Mouse (Mus musculus) central nervous system, embryonic 14 days (tissue): ENCODE measurements around the gene Cdkl2. TPM values are rescaled to one million over a fixed set of nuclear protein-coding genes. Genes with fewer than 3 reads are reported as not detected.

Source experiments
- polyA plus RNA-seq: library from polyadenylated mRNA; depleted of rRNA; stranded (reverse); fragments of >200 nt; gene quantifications from 2 replicates; pipeline ENCODE4 v1.2.3, GENCODE M21; 2012; rRNA removed

Cdkl2 gene
- 3.6 and 3.8 TPM in 2 replicates for polyA plus RNA-seq

GRCm38 (mm10) chr5:92043783-92044182, at the start of gene Cdkl2:
Gene Cdkl2, minus strand, starts transcription at chr5:92043883.

GRCm38 (mm10) chr5:92083417-92084038, 39.8 kb upstream of the Cdkl2 start, which contains the start of gene G3bp2:
Gene G3bp2, minus strand, starts transcription at chr5:92083719.

GRCm38 (mm10) chr5:91987236-91987635, 56.4 kb downstream of the Cdkl2 start, which contains the start of gene Odaph:
Gene Odaph, plus strand, starts transcription at chr5:91987475.

GRCm38 (mm10) chr5:91962639-91963440, 80.8 kb downstream of the Cdkl2 start, which contains the start of gene Rchy1:
Gene Rchy1, minus strand, starts transcription at chr5:91963068.

Other genes starting within 250 kb of the Cdkl2 start
- 55.7 and 61.1 TPM in 2 replicates for gene Rchy1, start 80.8 kb downstream of the Cdkl2 start, polyA plus RNA-seq
- gene Odaph, start 56.4 kb downstream of the Cdkl2 start, polyA plus RNA-seq = 0.07 and 0.24 TPM in 2 replicates
- gene G3bp2, start 39.8 kb upstream of the Cdkl2 start, polyA plus RNA-seq = 126 and 139 TPM in 2 replicates
- 45.0 and 46.4 TPM in 2 replicates for gene Uso1, start 94.1 kb upstream of the Cdkl2 start, polyA plus RNA-seq
- not detected in 2 replicates for gene U90926, start 171.5 kb upstream of the Cdkl2 start, polyA plus RNA-seq
- gene Ppef2, start 212.4 kb upstream of the Cdkl2 start, polyA plus RNA-seq = 0.80 and 0.96 TPM in 2 replicates
- 13.2 and 15.2 TPM in 2 replicates for gene Naaa, start 234.3 kb upstream of the Cdkl2 start, polyA plus RNA-seq